Mouse (Mus musculus) adrenal gland, adult 18-20 months (tissue): ENCODE data around the gene Slc17a2. TPM values are rescaled to one million over a fixed set of nuclear protein-coding genes. Genes with fewer than 3 reads are reported as not detected.
"Not testable (repeated sequence)": the region's sequence is repeated elsewhere in the genome, so short reads cannot be mapped to it uniquely, and the experiment has no call there.

Experiments
- DNase-seq, 2 experiments: peaks; one replicate each; pipeline ENCODE4 v3.0.0; 2021 to 2022; ENCODE audit warnings: low spot score in 2 of 2
- long read RNA-seq, 2 experiments: library from polyadenylated mRNA; stranded (forward); transcript quantifications; one replicate each; pipeline ENCODE4 v2.0.0; 2021
- total RNA-seq, 2 experiments: library from RNA; stranded (reverse); gene quantifications; 1 replicate in 1 of 2; 2 replicates in 1 of 2; pipeline ENCODE4 v1.2.3; 2021

Slc17a2 gene
- total RNA-seq, result not detected
- long read RNA-seq, experiment 1, result 0 reads
- long read RNA-seq, experiment 2, result 0 reads

DNA sequence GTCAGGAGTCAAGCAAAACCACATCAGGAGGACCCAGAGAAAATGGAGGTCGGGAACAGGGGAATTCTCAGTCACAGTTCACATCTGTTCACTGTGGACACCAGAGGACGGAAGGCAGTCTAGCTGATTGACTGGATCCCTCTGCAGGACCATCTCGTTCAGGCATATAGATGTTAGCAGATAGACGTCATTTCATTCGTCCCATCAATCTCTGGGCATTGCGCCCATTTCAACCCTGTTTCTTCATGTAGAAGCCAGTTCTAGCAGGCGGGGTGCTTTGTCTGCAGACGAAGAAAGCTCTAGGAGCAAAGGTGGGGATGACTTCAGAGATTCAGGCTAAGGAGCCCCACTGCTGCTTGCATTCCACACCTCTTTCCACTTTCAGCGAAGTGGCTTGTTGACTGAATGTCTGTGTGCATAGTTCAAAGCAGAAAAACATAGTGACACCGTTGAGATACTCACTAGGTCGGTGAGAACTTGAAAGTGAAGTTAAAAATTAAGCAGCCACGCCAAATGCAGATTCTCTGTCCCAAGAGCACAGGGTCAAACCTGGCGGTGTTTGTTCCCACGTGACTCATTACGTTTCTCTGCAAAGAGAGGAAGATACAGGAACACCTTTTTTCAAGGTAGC lies at the start of gene Slc17a2:
TSS of gene Slc17a2 (plus strand) at position 572 of the 631 bp plus-strand sequence.
- no peak for DNase-seq

DNA sequence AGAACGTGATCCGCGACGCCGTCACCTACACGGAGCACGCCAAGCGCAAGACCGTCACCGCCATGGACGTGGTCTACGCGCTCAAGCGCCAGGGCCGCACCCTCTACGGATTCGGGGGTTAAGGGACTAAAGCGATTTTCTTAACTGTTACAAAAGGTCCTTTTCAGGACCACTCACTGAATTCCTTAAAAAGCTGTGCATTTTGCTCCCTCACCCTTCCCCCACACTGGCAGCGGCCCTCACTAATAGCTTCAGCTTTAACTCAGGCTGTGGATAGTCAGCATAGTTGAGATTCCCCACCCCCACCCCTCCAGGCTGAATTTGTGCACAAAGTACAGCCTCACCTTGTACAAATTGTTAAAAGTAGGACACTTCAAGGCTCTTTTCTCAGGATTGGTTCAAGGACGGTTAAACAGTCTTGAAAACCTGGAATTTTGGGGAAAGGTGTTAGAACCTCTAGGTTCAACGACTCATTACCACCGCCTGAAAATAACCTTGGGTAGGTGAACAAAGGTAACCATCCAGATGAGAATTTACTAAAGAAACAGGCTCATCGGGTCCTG lies 49.5 kb upstream of the Slc17a2 start:
- no peak for DNase-seq

DNA sequence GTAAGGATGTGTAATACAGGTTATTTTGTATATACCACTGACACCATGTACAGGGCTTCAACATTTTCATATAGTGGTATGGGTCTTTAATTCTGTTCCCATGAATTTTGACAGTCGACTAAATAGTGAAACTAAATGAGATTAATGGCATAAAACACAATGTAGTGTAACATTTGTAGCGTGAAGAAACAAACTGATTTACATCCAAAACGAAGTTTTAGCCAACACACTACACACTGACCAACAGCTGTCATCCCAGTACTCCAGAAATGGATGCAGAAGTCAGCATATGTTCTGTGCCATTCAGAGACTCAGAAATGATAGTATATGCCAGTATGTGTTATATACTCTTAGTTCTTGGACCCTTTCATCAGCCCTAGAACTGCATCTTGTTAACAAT lies 48.9 kb upstream of the Slc17a2 start:
- DNase-seq, result no peak

DNA sequence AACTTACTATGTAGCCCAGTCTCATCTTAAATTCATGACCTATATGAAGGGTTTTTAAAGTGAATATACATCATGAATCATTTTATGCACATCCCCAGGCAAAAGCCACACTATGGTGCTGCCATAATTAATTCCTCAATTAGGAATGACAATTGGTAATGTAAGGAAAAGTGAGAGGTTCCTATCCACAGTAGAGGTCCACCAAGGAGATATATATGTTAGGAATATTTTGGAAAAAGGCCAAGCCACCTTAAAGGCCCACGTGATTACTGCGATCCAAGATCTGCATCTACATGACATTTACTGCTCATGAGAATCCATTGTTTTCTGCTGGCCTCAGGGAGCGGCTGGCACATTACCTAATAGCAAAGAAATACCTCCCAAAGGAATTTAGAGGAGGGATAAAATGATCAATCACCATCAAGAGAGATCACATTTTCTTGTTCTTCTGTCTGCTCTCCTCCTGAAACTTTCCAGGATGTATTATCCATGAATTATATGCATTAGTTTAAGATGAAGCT lies 47.5 kb upstream of the Slc17a2 start:
- no peak for DNase-seq

DNA sequence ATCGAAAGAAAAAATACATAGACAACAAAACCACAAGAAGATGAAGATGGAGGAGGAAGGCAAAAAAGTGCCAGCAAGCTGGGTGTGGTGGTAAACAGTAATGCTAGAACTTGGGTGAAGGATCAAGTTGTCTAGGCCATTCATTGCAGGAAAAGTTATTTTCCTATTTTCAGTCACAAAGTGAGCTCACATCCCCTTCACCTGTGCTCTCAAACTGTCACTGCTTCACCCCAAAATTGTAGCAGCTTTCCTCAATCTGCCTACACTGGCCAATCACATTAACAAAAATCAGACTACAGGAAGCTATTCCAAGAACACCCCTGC lies 46.9 kb upstream of the Slc17a2 start:
- no peak for DNase-seq

DNA sequence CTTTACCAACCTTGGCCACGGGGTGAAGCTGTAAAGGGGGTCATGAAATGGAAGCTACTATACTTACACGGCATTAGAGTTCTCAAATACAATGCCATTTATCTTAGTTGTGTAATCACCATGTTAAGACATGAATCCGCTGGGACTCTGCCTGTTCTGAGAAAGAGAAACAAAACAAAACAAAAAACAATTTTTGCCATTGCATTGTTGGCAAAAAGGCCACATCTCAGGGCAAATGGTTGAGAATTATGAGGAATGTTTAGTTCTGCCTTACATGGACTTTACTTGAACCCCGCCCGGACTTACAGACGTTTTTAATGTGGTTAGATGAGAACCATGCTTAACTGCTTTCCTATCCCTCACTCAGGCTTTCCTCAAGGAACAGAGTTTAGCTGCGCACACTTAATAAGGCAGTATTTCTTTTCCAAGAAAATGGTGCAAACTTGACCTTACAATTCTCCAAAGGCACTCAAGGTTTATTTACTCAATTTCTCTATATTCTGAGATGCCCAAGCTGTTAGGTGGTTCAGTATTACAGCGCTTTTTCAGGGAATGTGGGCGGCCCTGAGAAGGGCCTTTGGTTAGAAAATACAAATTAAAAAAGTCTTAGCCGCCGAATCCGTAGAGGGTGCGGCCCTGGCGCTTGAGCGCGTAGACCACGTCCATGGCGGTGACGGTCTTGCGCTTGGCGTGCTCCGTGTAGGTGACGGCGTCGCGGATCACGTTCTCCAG lies 46.4 kb upstream of the Slc17a2 start:
- DNase-seq, result no peak

DNA sequence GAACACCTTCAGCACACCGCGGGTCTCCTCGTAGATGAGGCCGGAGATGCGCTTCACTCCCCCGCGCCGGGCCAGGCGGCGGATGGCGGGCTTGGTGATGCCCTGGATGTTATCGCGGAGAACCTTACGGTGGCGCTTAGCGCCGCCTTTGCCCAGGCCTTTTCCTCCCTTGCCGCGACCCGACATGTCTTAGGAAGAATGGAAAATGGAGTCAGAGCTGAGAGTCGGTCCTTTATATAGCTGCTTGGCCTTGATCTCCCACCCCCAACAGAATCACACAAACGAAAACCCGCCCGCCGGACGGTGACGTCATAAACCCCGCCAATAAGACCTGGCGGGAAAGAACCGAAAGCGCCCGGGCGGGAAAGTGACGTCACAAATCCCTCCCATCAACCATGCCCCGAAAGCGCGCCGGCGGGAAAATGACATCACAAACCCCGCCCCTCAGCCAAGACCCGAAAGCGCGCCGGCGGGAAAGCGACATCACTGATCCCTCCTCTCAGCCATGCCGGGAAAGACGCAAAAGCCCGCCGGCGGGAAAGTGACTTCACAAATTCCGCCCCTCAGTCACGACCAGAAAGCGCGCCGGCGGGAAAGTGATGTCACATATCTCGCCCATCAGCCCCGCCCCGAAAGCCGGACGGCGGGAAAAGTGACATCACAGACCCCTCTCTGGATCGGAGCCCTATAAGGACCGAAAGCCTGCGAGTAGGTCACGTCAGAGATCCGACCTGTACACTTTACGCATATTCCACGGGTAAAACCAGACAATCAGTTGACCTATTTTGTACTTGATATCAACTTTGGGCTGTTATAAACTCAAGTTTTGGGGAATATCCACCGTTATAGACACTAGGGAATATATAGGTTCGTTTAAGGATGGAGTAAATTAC lies 45.6 kb upstream of the Slc17a2 start, which contains the start of gene Hist1h4a:
TSS of gene Hist1h4a (minus strand) at position 259 of the 893 bp plus-strand sequence.
- DNase-seq, result peak; percentile 93 to 94

DNA sequence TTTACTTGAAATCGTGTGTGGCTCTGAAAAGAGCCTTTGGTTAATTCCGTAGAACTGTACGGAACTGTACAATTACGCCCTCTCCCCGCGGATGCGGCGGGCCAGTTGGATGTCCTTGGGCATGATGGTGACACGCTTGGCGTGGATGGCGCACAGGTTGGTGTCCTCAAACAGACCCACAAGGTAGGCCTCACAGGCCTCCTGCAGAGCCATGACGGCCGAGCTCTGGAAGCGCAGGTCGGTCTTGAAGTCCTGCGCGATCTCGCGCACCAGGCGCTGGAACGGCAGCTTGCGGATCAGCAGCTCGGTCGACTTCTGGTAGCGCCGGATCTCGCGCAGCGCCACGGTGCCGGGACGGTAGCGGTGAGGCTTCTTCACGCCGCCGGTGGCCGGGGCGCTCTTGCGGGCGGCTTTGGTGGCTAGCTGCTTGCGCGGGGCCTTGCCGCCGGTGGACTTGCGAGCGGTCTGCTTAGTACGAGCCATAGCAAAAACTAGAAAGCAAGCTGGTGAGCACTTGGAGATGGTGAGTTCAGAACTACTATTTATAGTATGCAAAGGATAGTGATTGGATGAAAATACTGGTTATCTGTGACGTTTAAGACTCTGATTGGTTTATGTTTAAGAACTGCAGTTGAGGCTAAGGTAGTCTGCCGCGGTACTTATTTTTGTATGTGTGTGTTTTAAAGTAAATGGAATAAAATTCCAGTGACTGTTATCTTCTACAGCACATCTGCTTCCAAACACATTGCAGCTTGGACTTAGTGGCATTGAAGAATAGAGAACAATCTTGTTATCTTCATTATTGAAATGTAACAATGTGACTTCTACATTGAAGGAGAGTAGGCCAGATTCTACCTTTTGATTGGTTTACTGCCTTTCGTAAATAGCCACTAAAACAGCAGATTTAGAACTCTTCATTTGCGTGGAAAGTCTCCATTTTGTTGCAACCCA lies 44.6 kb upstream of the Slc17a2 start, which contains the start of gene Hist1h3a:
TSS of gene Hist1h3a (minus strand) at position 516 of the 951 bp plus-strand sequence.
- peak; percentile 50 to 69 for DNase-seq

DNA sequence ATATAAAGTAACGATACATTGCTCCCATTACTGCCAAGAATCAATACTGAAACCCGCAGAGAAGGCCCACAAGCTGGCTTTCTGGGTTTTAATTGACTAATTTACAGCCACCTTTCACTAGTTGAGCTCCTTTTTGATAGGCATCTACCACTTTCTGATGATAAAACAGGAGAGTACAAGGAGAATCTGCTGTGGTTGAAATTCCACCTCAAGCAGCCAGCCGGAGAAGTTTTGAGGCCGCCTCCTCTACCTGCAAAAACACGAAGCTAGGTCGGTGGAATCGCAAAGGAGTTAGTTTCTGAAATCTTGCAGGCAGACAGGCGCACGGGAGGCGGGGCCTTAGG lies 43.6 kb upstream of the Slc17a2 start:
- DNase-seq, result no peak

DNA sequence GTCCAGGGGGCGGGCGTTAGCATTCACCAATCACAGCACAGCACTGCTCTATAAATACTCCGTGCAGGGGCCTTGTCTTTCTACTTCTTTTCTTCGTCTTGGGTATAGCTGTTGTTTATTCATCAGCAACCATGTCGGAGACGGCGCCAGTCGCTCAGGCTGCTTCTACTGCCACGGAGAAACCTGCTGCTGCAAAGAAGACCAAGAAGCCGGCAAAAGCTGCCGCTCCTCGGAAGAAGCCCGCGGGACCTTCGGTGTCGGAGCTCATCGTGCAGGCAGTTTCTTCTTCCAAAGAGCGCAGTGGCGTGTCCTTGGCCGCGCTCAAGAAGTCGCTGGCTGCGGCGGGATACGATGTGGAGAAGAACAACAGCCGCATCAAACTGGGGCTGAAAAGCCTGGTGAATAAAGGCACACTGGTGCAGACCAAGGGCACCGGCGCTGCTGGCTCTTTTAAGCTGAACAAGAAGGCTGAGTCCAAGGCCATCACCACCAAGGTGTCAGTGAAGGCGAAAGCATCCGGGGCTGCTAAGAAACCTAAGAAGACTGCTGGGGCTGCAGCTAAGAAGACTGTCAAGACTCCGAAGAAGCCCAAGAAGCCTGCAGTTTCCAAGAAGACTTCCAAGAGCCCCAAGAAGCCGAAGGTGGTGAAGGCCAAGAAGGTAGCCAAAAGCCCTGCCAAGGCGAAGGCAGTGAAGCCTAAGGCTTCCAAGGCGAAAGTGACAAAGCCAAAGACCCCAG lies 43.0 kb upstream of the Slc17a2 start, which contains the start of gene Hist1h1a:
TSS of gene Hist1h1a (plus strand) at position 81 of the 738 bp plus-strand sequence.
- DNase-seq, result peak; percentile 64 to 76

DNA sequence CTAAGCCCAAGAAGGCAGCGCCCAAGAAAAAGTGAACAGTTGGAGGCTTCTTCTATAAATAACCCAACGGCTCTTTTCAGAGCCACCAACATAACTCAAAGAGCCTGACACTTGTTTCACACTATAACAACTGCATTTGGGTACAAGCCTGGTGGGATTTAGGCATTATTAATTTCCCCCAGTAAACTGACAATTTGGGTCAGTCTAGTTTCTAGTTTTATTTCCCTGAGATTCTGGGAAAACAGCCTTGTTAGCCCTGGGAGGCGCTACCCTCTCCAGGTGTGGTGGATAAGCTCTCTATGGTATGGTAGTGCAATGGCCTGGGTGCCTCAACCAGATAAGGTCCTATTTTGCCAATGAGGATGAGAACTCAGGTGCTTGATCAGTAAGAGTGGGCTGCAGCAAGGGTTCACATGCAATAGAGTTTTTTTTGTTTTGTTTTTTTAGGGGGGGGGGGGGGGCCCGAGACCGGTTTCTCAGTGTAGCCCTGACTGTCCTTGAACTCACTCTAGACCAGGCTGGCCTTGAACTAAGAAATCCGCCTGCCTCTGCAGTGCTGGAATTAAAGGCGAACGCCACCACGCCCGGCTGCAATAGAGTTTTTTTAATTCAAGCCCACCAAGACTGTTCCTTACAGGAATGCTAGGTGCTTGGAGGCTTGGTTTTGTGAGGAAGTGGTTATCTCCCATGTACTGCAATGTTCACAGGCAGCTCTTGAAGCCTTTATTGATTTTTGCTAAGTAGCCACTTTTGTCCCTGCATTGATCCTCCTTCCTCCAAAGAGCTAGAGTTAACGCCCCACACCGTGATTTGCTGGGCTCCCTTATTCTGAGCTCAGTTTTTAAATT lies 42.2 kb upstream of the Slc17a2 start:
- DNase-seq, result no peak

DNA sequence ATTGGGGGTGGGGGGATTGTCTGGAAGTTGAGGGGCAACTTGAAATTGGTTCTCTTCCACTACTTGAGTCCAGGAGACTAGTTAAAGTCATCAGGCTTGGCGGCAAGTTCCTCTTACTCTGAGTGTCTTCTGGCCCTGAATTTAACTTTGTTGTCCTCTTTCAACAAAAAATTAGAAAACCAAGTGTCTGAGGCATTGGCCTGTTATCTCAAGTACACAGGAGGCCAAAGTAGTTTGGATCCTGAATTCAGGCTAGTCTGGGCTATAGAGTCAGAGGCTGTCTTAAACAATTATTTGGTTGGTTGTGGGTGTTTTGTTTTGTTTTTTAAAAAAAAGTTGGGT lies 41.6 kb upstream of the Slc17a2 start:
- no peak for DNase-seq

DNA sequence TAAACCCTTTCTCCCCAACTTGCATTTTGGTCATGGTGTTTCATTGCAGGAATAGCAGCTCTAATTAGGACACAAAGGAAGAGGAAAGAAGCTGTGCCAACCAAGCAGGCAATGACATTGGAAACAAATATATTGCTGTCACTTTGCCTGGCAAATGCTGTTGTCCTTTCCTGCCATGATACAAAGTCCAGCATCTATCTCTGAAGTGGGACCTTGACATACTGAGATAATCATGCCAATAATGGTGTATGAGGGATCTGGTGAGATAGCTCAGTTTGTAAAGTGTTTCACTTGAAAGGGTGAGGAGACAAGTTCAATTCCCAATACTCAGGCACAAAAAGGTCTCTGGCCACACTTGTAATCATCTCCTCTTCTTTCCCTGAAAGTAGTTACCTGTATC lies 40.0 kb upstream of the Slc17a2 start:
- DNase-seq, result no peak

DNA sequence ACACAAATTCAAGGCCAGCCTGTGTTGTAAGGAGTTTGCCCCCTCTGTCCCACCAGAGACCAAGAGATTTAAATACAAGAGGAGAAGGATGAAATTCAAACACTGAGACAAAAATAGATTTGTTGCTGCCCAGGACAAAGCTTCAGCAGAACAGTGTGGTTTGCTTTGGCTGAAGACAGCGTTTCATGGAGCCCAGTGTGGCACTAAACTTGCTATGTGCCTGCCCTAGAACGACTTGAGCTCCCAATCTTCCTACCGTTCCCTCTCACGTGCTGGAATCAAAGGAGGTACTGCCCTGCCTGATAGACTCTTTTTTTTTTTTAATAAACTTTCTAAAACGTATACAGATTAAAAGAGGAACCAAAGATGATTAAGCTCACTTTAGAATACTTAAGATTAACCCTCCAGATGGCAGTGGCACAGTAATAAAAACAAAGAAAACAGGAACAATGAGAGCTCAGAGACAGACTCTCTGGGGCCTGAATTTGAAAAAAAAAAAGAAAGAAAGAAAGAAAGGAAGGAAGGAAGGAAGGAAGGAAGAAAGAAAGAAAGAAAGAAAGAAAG lies 37.9 kb upstream of the Slc17a2 start:
- DNase-seq, result no peak

DNA sequence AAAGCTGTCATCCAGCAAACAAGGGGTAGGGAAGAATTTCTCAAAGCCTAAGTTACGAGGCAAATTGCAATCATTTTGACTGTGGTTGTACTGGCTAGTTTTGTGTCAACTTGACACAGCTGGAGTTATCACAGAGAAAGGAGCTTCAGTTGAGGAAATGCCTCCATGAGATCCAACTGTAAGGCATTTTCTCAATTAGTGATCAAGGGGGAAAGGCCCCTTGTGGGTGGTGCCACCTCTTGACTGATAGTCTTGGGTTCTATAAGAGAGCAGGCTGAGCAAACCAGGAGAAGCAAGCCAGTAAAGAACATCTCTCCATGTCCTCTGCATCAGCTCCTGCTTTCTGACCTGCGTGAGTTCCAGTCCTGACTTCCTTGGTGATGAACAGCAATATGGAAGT lies 37.2 kb upstream of the Slc17a2 start, which contains the start of gene Trim38:
TSS of gene Trim38 (plus strand) at position 301 of the 400 bp plus-strand sequence.
- DNase-seq, result not testable (repeated sequence)

DNA sequence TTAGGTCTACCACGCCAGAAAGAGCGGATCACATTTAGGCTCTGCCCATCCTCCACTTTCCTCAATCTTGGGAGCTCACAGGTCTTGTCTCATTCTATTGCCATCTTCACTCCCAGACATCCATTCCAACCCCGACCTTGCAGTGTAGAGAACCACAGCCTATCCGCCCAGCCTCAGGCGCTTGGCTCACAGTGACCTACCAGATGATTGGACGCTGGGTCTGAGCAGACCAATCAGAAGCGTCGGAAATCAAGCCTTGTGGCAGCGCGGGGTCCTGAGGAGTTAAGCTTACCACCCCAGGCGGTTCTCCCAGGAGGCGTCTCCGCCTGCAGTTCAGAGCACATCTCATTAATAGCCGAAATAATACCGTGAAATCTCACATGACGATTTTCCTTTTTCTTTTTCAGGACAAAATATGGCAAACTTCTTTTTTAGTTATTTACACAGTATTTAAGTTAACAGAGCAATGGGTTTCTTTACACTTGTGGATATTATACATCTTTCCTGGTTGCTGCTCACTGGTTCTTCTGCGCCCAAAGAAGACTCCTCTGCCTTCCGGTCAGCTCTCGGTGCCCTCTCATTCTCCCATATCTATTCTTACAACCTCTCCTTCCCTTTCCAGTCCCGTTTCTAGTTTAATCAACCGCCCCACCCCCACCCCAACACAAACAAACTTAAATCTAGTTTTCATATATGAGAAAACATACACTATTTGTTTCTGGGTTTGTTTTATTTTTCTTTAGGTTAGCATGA lies 34.1 kb upstream of the Slc17a2 start:
- DNase-seq, result no peak

DNA sequence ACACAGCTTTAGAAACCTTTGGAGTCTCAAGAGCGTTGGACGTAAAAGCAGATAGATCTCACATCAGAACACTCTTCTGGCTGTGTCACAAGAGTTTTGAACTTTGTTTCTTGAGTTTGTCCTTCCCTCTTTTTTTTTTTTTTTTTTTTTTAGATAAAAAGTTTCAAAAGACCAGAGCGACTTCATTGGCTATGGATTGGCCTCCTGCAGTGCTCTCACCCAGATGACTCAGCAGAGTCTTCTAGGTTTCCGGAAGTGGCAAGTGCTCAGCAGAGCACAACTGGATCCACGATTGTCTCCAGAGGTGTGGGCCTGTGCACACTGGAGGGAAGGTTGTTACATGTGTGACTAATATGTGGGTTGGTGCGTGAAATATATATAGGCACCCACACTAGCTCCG lies 28.5 kb upstream of the Slc17a2 start:
- DNase-seq, result no peak
